15 mouse cellular contexts compared by ENCODE assay signal in the genomic region with DNA sequence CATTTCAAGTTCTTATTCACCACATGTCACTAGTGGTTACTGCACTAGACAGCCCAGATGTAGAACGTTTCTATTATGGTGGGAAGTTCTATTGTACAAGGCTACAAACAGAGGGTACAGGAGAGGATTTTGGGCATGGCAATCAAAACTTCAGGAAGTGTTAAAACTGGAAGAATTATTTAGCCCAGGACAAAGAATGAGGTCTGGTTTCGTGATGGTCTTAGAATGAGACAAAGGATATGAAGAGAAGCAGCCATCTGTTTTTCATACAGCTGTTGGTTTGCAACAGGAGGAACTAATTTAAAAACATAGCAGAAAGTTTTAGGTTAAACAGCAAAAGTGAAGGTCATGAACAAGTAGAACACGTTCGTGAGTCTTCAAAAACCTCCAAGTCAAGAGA.
"Had no signal": no experiment of that assay in that cellular context is flagged by ENCODE, and none has a peak within 500 bp of the region (broad histone marks: within the 10 kb centered on the region; RNA-seq: fewer than 3 reads in every experiment).

No protein-coding gene starts in this region.

- H3K9me3 ChIP-seq: limb, embryonic 13.5 days; liver, embryonic 13.5 days; midbrain, embryonic 12.5 days; neural tube, embryonic 13.5 days had no signal

- H3K27ac ChIP-seq: limb, embryonic 13.5 days; liver, embryonic 13.5 days; midbrain, embryonic 12.5 days; neural tube, embryonic 13.5 days had no signal

- H3K4me3 ChIP-seq: limb, embryonic 13.5 days; liver, embryonic 13.5 days; midbrain, embryonic 12.5 days; myocyte; neural tube, embryonic 13.5 days had no signal

- H3K4me1 ChIP-seq: limb, embryonic 13.5 days; liver, embryonic 13.5 days; midbrain, embryonic 12.5 days; neural tube, embryonic 13.5 days had no signal

- ATAC-seq: midbrain, embryonic 16.5 days had no signal

- DNase-seq: kidney, adult 9 months; kidney, postnatal 14 days; kidney, postnatal 4 days; liver, embryonic 13.5 days; lung, adult 2 months; lung, postnatal 14 days; lung, postnatal 4 days; retina, postnatal 1 day; thymus, adult 18-20 months; thymus, postnatal 36 days had no signal

- H3K27me3 ChIP-seq: limb, embryonic 13.5 days; liver, embryonic 13.5 days; midbrain, embryonic 12.5 days; neural tube, embryonic 13.5 days had no signal

- H3K4me2 ChIP-seq: limb, embryonic 13.5 days; liver, embryonic 13.5 days; midbrain, embryonic 12.5 days; neural tube, embryonic 13.5 days had no signal

- H3K9ac ChIP-seq: limb, embryonic 13.5 days; liver, embryonic 13.5 days; midbrain, embryonic 12.5 days; neural tube, embryonic 13.5 days had no signal

- H3K36me3 ChIP-seq: limb, embryonic 13.5 days; liver, embryonic 13.5 days; midbrain, embryonic 12.5 days; neural tube, embryonic 13.5 days had no signal
